Mouse (Mus musculus): ENCODE measurements around the gene Enam. TPM values are rescaled to one million over a fixed set of nuclear protein-coding genes. Genes with fewer than 3 reads are reported as not detected.
"Not testable (repeated sequence)": the region's sequence is repeated elsewhere in the genome, so short reads cannot be mapped to it uniquely, and the experiment has no call there.

Gene Enam
- polyA plus RNA-seq, 1 experiment from 2014 or later = not detected

DNA sequence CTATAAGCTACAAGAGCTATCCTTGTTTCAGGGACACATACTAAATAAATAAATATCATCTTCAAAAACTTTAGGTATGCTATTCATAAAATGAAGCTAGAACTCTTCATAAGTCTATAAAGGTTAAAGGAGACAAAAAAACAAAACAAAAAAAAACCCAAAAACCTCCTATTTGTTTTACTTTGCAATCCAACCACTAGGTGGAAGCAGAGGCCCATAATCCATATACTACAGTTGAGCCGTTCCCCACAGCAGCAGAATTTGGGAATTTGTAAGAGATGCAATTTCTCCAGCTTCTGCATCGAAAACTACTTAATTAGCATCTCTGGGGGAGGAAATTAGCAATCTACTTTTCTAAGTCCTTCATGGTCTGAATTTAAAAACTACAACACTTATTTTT is 31.5 kb downstream of the Enam start:
- ATAC-seq (ENCODE audit: low read depth) = no peak
- Histone ChIP-seq H3K9ac (ENCODE audit: low read length) (no peak overlapping the region), H3K27me3 (ENCODE audit: control insufficient read depth, insufficient read depth, low read depth, low read length) (no peaks in the 10 kb centered on the region), H3K4me3 (ENCODE audit: low read length) (no peak overlapping the region), H3K9me3 (ENCODE audit: control insufficient read depth, low read length) (no peaks in the 10 kb centered on the region), H3K27ac (ENCODE audit: low read length) (no peak overlapping the region), H3K36me3 (ENCODE audit: control insufficient read depth, insufficient read depth, low read length) (no peaks in the 10 kb centered on the region), H3K4me2 (ENCODE audit: low read depth, low read length) (no peak overlapping the region), H3K4me1 (replicated peaks; ENCODE audit: control insufficient read depth, insufficient read depth, low read length) (no peaks in the 10 kb centered on the region)
- 5% methylated on average over 2 of the region's 2 CpGs for WGBS

DNA sequence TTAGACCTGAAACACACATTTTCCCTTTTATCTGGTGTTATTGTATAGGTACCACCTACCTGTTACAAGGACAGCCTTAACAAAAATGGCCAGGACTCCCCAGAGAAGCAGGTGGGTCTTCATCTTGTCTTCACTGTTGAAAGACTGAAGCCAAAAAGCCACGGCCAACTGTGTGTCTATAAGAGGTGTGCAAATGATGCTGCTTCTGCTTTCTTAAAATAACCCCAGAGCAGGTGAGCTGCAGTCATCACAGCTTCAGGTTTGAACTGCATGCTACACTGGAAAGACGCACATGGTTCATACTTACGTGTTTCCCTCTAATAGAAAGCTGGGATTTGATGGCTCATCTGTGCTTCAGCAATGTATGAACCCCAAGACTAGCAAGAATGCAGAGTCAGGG is 39.9 kb downstream of the Enam start, which contains the start of gene Jchain:
Jchain (minus strand) TSS at position 235 of the 400 bp plus-strand sequence.
- H3K27me3 ChIP-seq (ENCODE audit: control insufficient read depth, insufficient read depth, low read depth, low read length) = no peaks in the 10 kb centered on the region
- no peak within 1 kb of the TSS for H3K4me2 ChIP-seq (ENCODE audit: low read depth, low read length)
- WGBS = 82% methylated on average over 3 of the region's 3 CpGs
- H3K4me1 ChIP-seq (replicated peaks; ENCODE audit: control insufficient read depth, insufficient read depth, low read length) = no peaks in the 10 kb centered on the region
- ATAC-seq (ENCODE audit: low read depth) = no peak
- no peaks in the 10 kb centered on the region for H3K9me3 ChIP-seq (ENCODE audit: control insufficient read depth, low read length)
- no peaks in the 10 kb centered on the region for H3K36me3 ChIP-seq (ENCODE audit: control insufficient read depth, insufficient read depth, low read length)
- H3K9ac ChIP-seq (ENCODE audit: low read length) = no peak within 1 kb of the TSS
- no peak within 1 kb of the TSS for H3K27ac ChIP-seq (ENCODE audit: low read length)
- no peak within 1 kb of the TSS for H3K4me3 ChIP-seq (ENCODE audit: low read length)

GRCm38 (mm10) chr5:88530908-88531307 is 43.1 kb downstream of the Enam start:
- no peak for ATAC-seq (ENCODE audit: low read depth)
- WGBS = 42% methylated on average over 1 of the region's 1 CpGs
- Histone ChIP-seq H3K4me1 (replicated peaks; ENCODE audit: control insufficient read depth, insufficient read depth, low read length) (no peaks in the 10 kb centered on the region), H3K4me3 (ENCODE audit: low read length) (no peak overlapping the region), H3K4me2 (ENCODE audit: low read depth, low read length) (no peak overlapping the region), H3K27me3 (ENCODE audit: control insufficient read depth, insufficient read depth, low read depth, low read length) (no peaks in the 10 kb centered on the region), H3K36me3 (ENCODE audit: control insufficient read depth, insufficient read depth, low read length) (no peaks in the 10 kb centered on the region), H3K27ac (ENCODE audit: low read length) (no peak overlapping the region), H3K9me3 (ENCODE audit: control insufficient read depth, low read length) (no peaks in the 10 kb centered on the region), H3K9ac (ENCODE audit: low read length) (no peak overlapping the region)

DNA sequence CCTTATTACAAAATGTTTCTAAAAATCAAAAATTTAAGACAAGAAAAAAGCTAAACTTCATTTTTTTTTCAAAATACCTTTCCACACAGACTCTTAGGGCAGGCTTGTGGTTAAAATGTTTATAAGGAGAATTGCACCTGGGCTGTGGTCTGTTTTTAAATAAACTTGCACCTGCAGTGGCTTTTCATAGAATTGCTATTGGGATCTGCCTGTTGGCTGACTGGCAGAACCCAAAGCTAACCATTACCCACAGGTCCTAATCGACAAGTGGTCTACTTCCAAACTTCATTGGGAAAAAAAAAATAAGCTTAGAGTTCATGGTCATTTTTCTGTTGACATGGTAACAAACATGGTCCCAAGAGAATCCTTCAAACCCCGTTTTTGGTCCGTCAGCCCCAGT is 46.9 kb downstream of the Enam start:
- no peak for ATAC-seq (ENCODE audit: low read depth)
- Histone ChIP-seq H3K27ac (ENCODE audit: low read length) (no peak overlapping the region), H3K9ac (ENCODE audit: low read length) (no peak overlapping the region), H3K9me3 (ENCODE audit: control insufficient read depth, low read length) (no peaks in the 10 kb centered on the region), H3K4me3 (ENCODE audit: low read length) (no peak overlapping the region), H3K27me3 (ENCODE audit: control insufficient read depth, insufficient read depth, low read depth, low read length) (no peaks in the 10 kb centered on the region), H3K4me2 (ENCODE audit: low read depth, low read length) (no peak overlapping the region), H3K4me1 (replicated peaks; ENCODE audit: control insufficient read depth, insufficient read depth, low read length) (no peaks in the 10 kb centered on the region), H3K36me3 (ENCODE audit: control insufficient read depth, insufficient read depth, low read length) (no peaks in the 10 kb centered on the region)
- 51% methylated on average over 3 of the region's 3 CpGs for WGBS

DNA sequence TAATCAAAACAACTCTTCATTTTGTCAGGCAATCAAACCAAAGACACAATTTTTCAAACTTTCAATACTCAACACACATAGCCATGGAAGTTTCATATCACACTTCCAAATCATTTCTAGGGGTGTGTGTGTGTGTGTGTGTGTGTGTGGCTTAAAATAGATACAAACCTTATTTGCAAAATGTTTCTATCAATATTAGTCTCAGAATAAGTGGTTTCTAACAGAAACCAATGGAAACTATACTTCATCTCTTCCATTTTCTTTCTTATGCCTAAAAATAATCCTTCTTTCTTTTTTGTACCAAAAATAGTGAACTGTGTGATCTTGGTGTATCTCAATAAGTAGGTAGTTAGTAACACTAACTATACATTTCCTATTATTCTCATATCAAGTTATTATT is 53.1 kb downstream of the Enam start:
- no peak overlapping the region for H3K4me3 ChIP-seq (ENCODE audit: low read length)
- no peaks in the 10 kb centered on the region for H3K36me3 ChIP-seq (ENCODE audit: control insufficient read depth, insufficient read depth, low read length)
- H3K4me2 ChIP-seq (ENCODE audit: low read depth, low read length) = no peak overlapping the region
- H3K4me1 ChIP-seq (replicated peaks; ENCODE audit: control insufficient read depth, insufficient read depth, low read length) = no peaks in the 10 kb centered on the region
- no peak for ATAC-seq (ENCODE audit: low read depth)
- H3K27ac ChIP-seq (ENCODE audit: low read length) = no peak overlapping the region
- H3K9ac ChIP-seq (ENCODE audit: low read length) = no peak overlapping the region
- H3K9me3 ChIP-seq (ENCODE audit: control insufficient read depth, low read length) = no peaks in the 10 kb centered on the region
- no peaks in the 10 kb centered on the region for H3K27me3 ChIP-seq (ENCODE audit: control insufficient read depth, insufficient read depth, low read depth, low read length)

DNA sequence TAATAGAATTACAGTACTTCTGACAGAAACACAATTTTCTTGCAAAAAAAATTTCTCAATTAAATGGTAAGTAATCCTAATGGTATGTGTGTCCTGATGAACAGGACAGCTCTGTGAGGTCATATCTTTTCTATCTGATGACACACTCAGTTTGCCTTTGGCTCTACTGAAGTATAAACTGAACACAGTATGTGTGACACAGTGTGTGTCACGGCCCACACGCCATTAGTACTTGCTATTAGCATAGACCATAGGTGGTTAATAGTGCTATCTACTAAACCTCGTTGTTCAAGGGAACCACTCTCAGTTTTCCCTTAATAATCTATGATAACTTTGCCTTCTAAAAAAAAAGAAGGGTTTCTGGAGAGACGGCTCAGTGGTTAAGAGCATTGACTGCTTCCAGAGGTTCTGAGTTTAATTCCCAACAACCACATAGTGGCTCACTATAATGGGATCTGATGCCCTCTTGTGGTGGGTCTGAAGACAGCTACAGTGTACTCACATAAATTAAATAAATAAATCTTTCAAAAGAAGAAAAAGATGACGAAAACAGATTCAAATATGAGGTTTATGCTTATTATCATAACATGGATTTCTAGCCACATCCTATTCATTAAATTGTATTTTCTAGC is 55.0 kb downstream of the Enam start:
- Histone ChIP-seq H3K36me3 (ENCODE audit: control insufficient read depth, insufficient read depth, low read length) (no peaks in the 10 kb centered on the region), H3K9ac (ENCODE audit: low read length) (no peak overlapping the region), H3K27me3 (ENCODE audit: control insufficient read depth, insufficient read depth, low read depth, low read length) (no peaks in the 10 kb centered on the region), H3K27ac (ENCODE audit: low read length) (no peak overlapping the region), H3K4me3 (ENCODE audit: low read length) (no peak overlapping the region), H3K4me2 (ENCODE audit: low read depth, low read length) (no peak overlapping the region), H3K9me3 (ENCODE audit: control insufficient read depth, low read length) (no peaks in the 10 kb centered on the region), H3K4me1 (replicated peaks; ENCODE audit: control insufficient read depth, insufficient read depth, low read length) (no peaks in the 10 kb centered on the region)
- WGBS = 55% methylated on average over 5 of the region's 5 CpGs
- peak; percentile 62; the same call in 1 of the 2 replicates for ATAC-seq (ENCODE audit: low read depth)

DNA sequence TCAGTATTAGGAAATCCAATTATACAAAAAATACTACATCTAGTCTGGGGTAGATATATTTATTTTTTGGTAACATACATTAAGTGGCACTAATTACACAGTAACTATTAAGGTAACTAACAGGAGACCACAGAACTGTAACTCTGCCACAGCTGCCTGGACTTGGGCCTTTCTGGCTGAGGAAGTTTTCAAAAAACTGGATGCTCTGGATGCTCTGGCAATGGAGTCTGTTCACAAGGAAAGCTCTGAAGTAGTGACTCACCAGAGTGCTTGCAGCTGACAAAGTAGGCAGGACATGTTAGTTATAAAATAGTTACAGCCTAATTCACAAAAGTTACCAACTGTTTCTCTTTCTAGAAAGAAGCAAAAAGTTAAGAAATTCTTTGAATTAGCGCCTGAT is 56.6 kb downstream of the Enam start:
- H3K9me3 ChIP-seq (ENCODE audit: control insufficient read depth, low read length); ATAC-seq (ENCODE audit: low read depth); H3K4me2 ChIP-seq (ENCODE audit: low read depth, low read length); H3K4me3 ChIP-seq (ENCODE audit: low read length); H3K27ac ChIP-seq (ENCODE audit: low read length); H3K27me3 ChIP-seq (ENCODE audit: control insufficient read depth, insufficient read depth, low read depth, low read length); H3K9ac ChIP-seq (ENCODE audit: low read length); H3K4me1 ChIP-seq (replicated peaks; ENCODE audit: control insufficient read depth, insufficient read depth, low read length); H3K36me3 ChIP-seq (ENCODE audit: control insufficient read depth, insufficient read depth, low read length): not testable (repeated sequence)
- 81% methylated on average over 1 of the region's 1 CpGs for WGBS

GRCm38 (mm10) chr5:88545536-88545935 is 57.8 kb downstream of the Enam start:
- ATAC-seq (ENCODE audit: low read depth) = no peak
- Histone ChIP-seq H3K36me3 (ENCODE audit: control insufficient read depth, insufficient read depth, low read length) (no peaks in the 10 kb centered on the region), H3K27ac (ENCODE audit: low read length) (no peak overlapping the region), H3K9me3 (ENCODE audit: control insufficient read depth, low read length) (no peaks in the 10 kb centered on the region), H3K9ac (ENCODE audit: low read length) (no peak overlapping the region), H3K4me2 (ENCODE audit: low read depth, low read length) (no peak overlapping the region), H3K27me3 (ENCODE audit: control insufficient read depth, insufficient read depth, low read depth, low read length) (no peaks in the 10 kb centered on the region), H3K4me1 (replicated peaks; ENCODE audit: control insufficient read depth, insufficient read depth, low read length) (no peaks in the 10 kb centered on the region), H3K4me3 (ENCODE audit: low read length) (no peak overlapping the region)
- WGBS = 81% methylated on average over 7 of the region's 7 CpGs

- Histone ChIP-seq H3K4me2 (ENCODE audit: low read depth, low read length) (peak overlapping the region; percentile 65), H3K4me3 (ENCODE audit: low read length) (peak overlapping the region; percentile 91), H3K27me3 (ENCODE audit: control insufficient read depth, insufficient read depth, low read depth, low read length) (no peaks in the 10 kb centered on the region), H3K36me3 (ENCODE audit: control insufficient read depth, insufficient read depth, low read length) (peaks cover 2% of the 10 kb centered on the region), H3K9me3 (ENCODE audit: control insufficient read depth, low read length) (no peaks in the 10 kb centered on the region), H3K9ac (ENCODE audit: low read length) (peak overlapping the region; percentile 78), H3K4me1 (replicated peaks; ENCODE audit: control insufficient read depth, insufficient read depth, low read length) (peaks cover 18% of the 10 kb centered on the region), H3K27ac (ENCODE audit: low read length) (peak overlapping the region; percentile 96)
- ATAC-seq (ENCODE audit: low read depth) = peak; percentile 73
- WGBS = 7% methylated on average over 29 of the region's 29 CpGs
Observed at GRCm38 (mm10) chr5:88553271-88554085, 65.7 kb downstream of the Enam start.
